Comparison of ENCODE assay signal across 20 mouse cellular contexts in the genomic region with DNA sequence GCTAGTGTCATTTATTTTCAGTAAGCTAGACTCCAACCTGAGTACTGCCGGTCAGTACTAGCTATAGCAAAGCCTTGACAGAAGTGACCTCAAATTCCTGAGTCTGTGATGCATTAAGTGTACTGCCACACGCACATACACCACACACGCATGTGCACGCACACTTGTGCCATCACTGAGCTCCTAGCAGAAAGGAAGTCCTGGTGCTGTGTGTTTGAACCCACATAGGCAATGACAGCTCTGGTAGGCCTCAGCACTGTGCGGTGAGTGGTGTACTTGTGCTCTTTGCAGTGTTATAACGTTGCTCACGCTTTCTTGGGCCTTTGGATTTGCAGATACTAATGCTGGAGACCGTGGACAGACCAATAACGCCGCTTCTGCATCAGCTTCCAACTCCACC. TPM values are rescaled to one million over a fixed set of nuclear protein-coding genes. Genes with fewer than 3 reads are reported as not detected.
DNase-seq lines count a peak whose midpoint lies in the region; ATAC-seq and TF ChIP-seq lines count a peak whose summit lies in the region.
"Had no signal": no experiment of that assay in that cellular context is flagged by ENCODE, and none has a peak within 500 bp of the region (broad histone marks: within the 10 kb centered on the region; RNA-seq: fewer than 3 reads in every experiment).

No protein-coding gene starts in this region.

- TF ChIP-seq EP300 in stomach, postnatal 0 days (optimal IDR thresholded peaks at IDR 0.05): no peak

- H3K4me2 ChIP-seq in heart, embryonic 12.5 days: no peak overlapping the region
- no peak overlapping the region for H3K4me2 ChIP-seq in midbrain, embryonic 11.5 days
- H3K4me2 ChIP-seq in midbrain, embryonic 14.5 days (ENCODE audit: low read length): no peak overlapping the region
- H3K4me2 ChIP-seq in stomach, postnatal 0 days (replicated peaks; ENCODE audit: low read depth): no peak overlapping the region
- H3K4me2 ChIP-seq: liver, embryonic 13.5 days had no signal

- H3K4me3 ChIP-seq in heart, embryonic 12.5 days: no peak overlapping the region
- no peak overlapping the region for H3K4me3 ChIP-seq in midbrain, embryonic 11.5 days (ENCODE audit: low read depth, low read length)
- H3K4me3 ChIP-seq in midbrain, embryonic 14.5 days (replicated peaks; ENCODE audit: low read depth, low read length): no peak overlapping the region
- no peak overlapping the region for H3K4me3 ChIP-seq in stomach, postnatal 0 days (ENCODE audit: low read depth, low read length)
- H3K4me3 ChIP-seq: left cerebral cortex, adult 2 months; liver, embryonic 13.5 days had no signal

- DNase-seq in heart, postnatal 4 days: no peak
- peak; percentile 53 for DNase-seq in midbrain, embryonic 11.5 days (ENCODE audit: low spot score, missing footprints)
- DNase-seq in midbrain, embryonic 14.5 days: no peak
- no peak for DNase-seq in stomach, postnatal 0 days (ENCODE audit: low spot score)
- no peak for DNase-seq in heart, adult 9 months (ENCODE audit: low spot score in 2 of 2)
- DNase-seq: adrenal gland, adult 8-10 months; gastrocnemius, postnatal 36 days had no signal

- 92% methylated on average over 10 of the region's 10 CpGs for WGBS in heart, embryonic 12.5 days
- WGBS in midbrain, embryonic 11.5 days: 97% methylated on average over 10 of the region's 10 CpGs
- 98% methylated on average over 10 of the region's 10 CpGs for WGBS in midbrain, embryonic 14.5 days
- WGBS in stomach, postnatal 0 days: 96% methylated on average over 10 of the region's 10 CpGs

- ATAC-seq in heart, embryonic 12.5 days (ENCODE audit: insufficient number of reproducible peaks, low FRiP score): 0 out of 2 replicates have a peak, but pooled peaks have one; percentile 29
- ATAC-seq in midbrain, embryonic 11.5 days (ENCODE audit: low FRiP score): peak; percentile 14; the same call in 1 of the 2 replicates
- ATAC-seq in midbrain, embryonic 14.5 days (ENCODE audit: low FRiP score, low TSS enrichment): no peak
- ATAC-seq in granulocyte monocyte progenitor cell, adult 5-6 weeks (replicated peaks; ENCODE audit: poor library complexity, severe bottlenecking): peak; percentile 31
- peak; percentile 36; the same call in 1 of the 2 replicates for ATAC-seq in stomach, postnatal 0 days (ENCODE audit: low FRiP score, low TSS enrichment)
- ATAC-seq: forebrain, embryonic 16.5 days had no signal

- TF ChIP-seq CTCF in stomach, postnatal 0 days (IDR thresholded peaks at IDR 0.05; ENCODE audit: low read depth): no peak

- H3K27me3 ChIP-seq in heart, embryonic 12.5 days (replicated peaks): no peaks in the 10 kb centered on the region
- no peaks in the 10 kb centered on the region for H3K27me3 ChIP-seq in midbrain, embryonic 11.5 days (ENCODE audit: control insufficient read depth, insufficient read depth, low read length)
- no peaks in the 10 kb centered on the region for H3K27me3 ChIP-seq in midbrain, embryonic 14.5 days (ENCODE audit: control insufficient read depth, insufficient read depth, low read length)
- no peaks in the 10 kb centered on the region for H3K27me3 ChIP-seq in stomach, postnatal 0 days (ENCODE audit: control insufficient read depth, insufficient read depth, low read length)
- H3K27me3 ChIP-seq: liver, embryonic 13.5 days; megakaryocyte, embryonic 14.5 days had no signal

- H3K9me3 ChIP-seq in heart, embryonic 12.5 days (replicated peaks): no peaks in the 10 kb centered on the region
- H3K9me3 ChIP-seq in midbrain, embryonic 11.5 days (ENCODE audit: control insufficient read depth, low read length): no peaks in the 10 kb centered on the region
- no peaks in the 10 kb centered on the region for H3K9me3 ChIP-seq in midbrain, embryonic 14.5 days (ENCODE audit: control insufficient read depth, low read length)
- H3K9me3 ChIP-seq in stomach, postnatal 0 days (ENCODE audit: control insufficient read depth, low read length): no peaks in the 10 kb centered on the region
- H3K9me3 ChIP-seq: liver, embryonic 13.5 days; megakaryocyte, embryonic 14.5 days had no signal

- 0 out of 2 replicates have a peak, but pooled peaks cover 9% of the 10 kb centered on the region for H3K4me1 ChIP-seq in heart, embryonic 12.5 days (replicated peaks)
- H3K4me1 ChIP-seq in midbrain, embryonic 11.5 days (ENCODE audit: control insufficient read depth, insufficient read depth, low read length): no peaks in the 10 kb centered on the region
- H3K4me1 ChIP-seq in midbrain, embryonic 14.5 days (ENCODE audit: control insufficient read depth, insufficient read depth, low read length): no peaks in the 10 kb centered on the region
- H3K4me1 ChIP-seq in stomach, postnatal 0 days (replicated peaks; ENCODE audit: control insufficient read depth, insufficient read depth): no peaks in the 10 kb centered on the region

- H3K36me3 ChIP-seq in heart, embryonic 12.5 days: peaks cover 28% of the 10 kb centered on the region
- H3K36me3 ChIP-seq in midbrain, embryonic 11.5 days (ENCODE audit: control insufficient read depth, insufficient read depth, low read length): peaks cover 4% of the 10 kb centered on the region; the same call in 1 of the 2 replicates
- H3K36me3 ChIP-seq in midbrain, embryonic 14.5 days (ENCODE audit: control insufficient read depth, insufficient read depth, low read length): peaks cover 50% of the 10 kb centered on the region
- peaks cover 5% of the 10 kb centered on the region; the same call in 1 of the 2 replicates for H3K36me3 ChIP-seq in stomach, postnatal 0 days (ENCODE audit: control insufficient read depth, insufficient read depth, low read length)

- no peak overlapping the region for H3K9ac ChIP-seq in heart, embryonic 12.5 days
- H3K9ac ChIP-seq in midbrain, embryonic 11.5 days (ENCODE audit: low read length): no peak overlapping the region
- H3K9ac ChIP-seq in midbrain, embryonic 14.5 days (replicated peaks; ENCODE audit: low read length): no peak overlapping the region
- H3K9ac ChIP-seq in stomach, postnatal 0 days (ENCODE audit: low read length): no peak overlapping the region
- H3K9ac ChIP-seq: liver, embryonic 13.5 days had no signal

- no peak overlapping the region for H3K27ac ChIP-seq in heart, embryonic 12.5 days (ENCODE audit: poor library complexity, severe bottlenecking)
- H3K27ac ChIP-seq in midbrain, embryonic 11.5 days (ENCODE audit: low read depth, low read length): no peak overlapping the region
- no peak overlapping the region for H3K27ac ChIP-seq in midbrain, embryonic 14.5 days (replicated peaks; ENCODE audit: low read depth, low read length)
- no peak overlapping the region for H3K27ac ChIP-seq in stomach, postnatal 0 days (replicated peaks)
- H3K27ac ChIP-seq: left cerebral cortex, adult 2 months; liver, embryonic 13.5 days had no signal

RNA-seq across cellular contexts. Expression of a gene that starts 54.5 kb away (rescaled TPM):
- polyA plus RNA-seq in heart, embryonic 12.5 days (2016; fragmentation: Nextera tagmentation; extraction: Ambion mirVana): not detected in 2 replicates
- not detected for total RNA-seq in heart, postnatal 4 days (2021)
- polyA plus RNA-seq in midbrain, embryonic 11.5 days (2014; fragmentation: Nextera tagmentation; extraction: Ambion mirVana): not detected in 2 replicates
- not detected in 2 replicates for polyA plus RNA-seq in midbrain, embryonic 14.5 days (2014; fragmentation: Nextera tagmentation; extraction: Ambion mirVana)
- 0.26 TPM in 1 of 2 replicates, not detected in the other for total RNA-seq in granulocyte monocyte progenitor cell, adult 5-6 weeks (2014; fragmentation: Nextera tagmentation)
- total RNA-seq in granulocyte monocyte progenitor cell, adult 5-6 weeks (2017): not detected in 2 replicates
- 10.6 and 13.6 TPM in 2 replicates for polyA plus RNA-seq in stomach, postnatal 0 days (2015; fragmentation: Nextera tagmentation; extraction: Ambion mirVana)
- total RNA-seq: gastrocnemius, postnatal 36 days; heart, adult 8-10 months; layer of hippocampus, postnatal 10 days; left cerebral cortex, adult 2 months; left cerebral cortex, postnatal 36 days; MEL; midbrain, postnatal 0 days had no signal
- polyA plus RNA-seq: activated CD4-positive, CD25-positive, alpha-beta regulatory T cell, adult 4 months; cerebellum, adult 2 months; forebrain, embryonic 16.5 days; midbrain, postnatal 0 days had no signal

Comparison
In these comparisons a context has a peak if more than half of its experiments do, and no peak if none do; other contexts are left out.
1. RNA of a gene that starts 54.5 kb away (polyA plus RNA-seq): 10.6 to 13.6 TPM in stomach, postnatal 0 days; not detected in midbrain, embryonic 11.5 days, not detected in heart, embryonic 12.5 days and not detected in midbrain, embryonic 14.5 days; every median in the first group is over 10 times any median in the second.